In genomic region chr11:88594010-88594409, GRCm38 (mm10) we compare ENCODE assay signal across 11 mouse cellular contexts.
DNase-seq lines count a peak whose midpoint lies in the region; ATAC-seq and TF ChIP-seq lines count a peak whose summit lies in the region.
"Had no signal": no experiment of that assay in that cellular context is flagged by ENCODE, and none has a peak within 500 bp of the region (broad histone marks: within the 10 kb centered on the region; RNA-seq: fewer than 3 reads in every experiment).

No protein-coding gene starts in this region.

- peak overlapping the region; percentile 39; the same call in 1 of the 2 replicates for H3K27ac ChIP-seq in heart, postnatal 0 days (ENCODE audit: low read depth)
- H3K27ac ChIP-seq in embryonic facial prominence, embryonic 15.5 days (replicated peaks) = peak overlapping the region; percentile 51; the same call in 1 of the 2 replicates
- H3K27ac ChIP-seq in left cerebral cortex, adult 2 months = no peak overlapping the region
- H3K27ac ChIP-seq: liver, embryonic 15.5 days had no signal

- H3K9me3 ChIP-seq in heart, postnatal 0 days (replicated peaks; ENCODE audit: control insufficient read depth, low read length) = no peaks in the 10 kb centered on the region
- no peaks in the 10 kb centered on the region for H3K9me3 ChIP-seq in embryonic facial prominence, embryonic 15.5 days (replicated peaks)
- H3K9me3 ChIP-seq: liver, embryonic 15.5 days had no signal

- no peaks in the 10 kb centered on the region for H3K27me3 ChIP-seq in heart, postnatal 0 days (ENCODE audit: control insufficient read depth, insufficient read depth, low read length)
- H3K27me3 ChIP-seq in embryonic facial prominence, embryonic 15.5 days = no peaks in the 10 kb centered on the region
- H3K27me3 ChIP-seq: liver, embryonic 15.5 days had no signal

- H3K4me1 ChIP-seq in heart, postnatal 0 days (ENCODE audit: control insufficient read depth, insufficient read depth) = peaks cover 25% of the 10 kb centered on the region
- H3K4me1 ChIP-seq in embryonic facial prominence, embryonic 15.5 days = peaks cover 51% of the 10 kb centered on the region

- intact Hi-C loops in left cerebral cortex, adult 2 months (cut with DNase I) = no loop called here

- no peak for ATAC-seq in heart, postnatal 0 days (ENCODE audit: insufficient read depth, low read depth)
- ATAC-seq in embryonic facial prominence, embryonic 15.5 days (ENCODE audit: insufficient number of reproducible peaks, low FRiP score, low TSS enrichment, low read depth) = no peak
- ATAC-seq: inflammation-experienced regulatory T-cells, adult 6 months had no signal

- H3K4me3 ChIP-seq in heart, postnatal 0 days (ENCODE audit: low read depth, low read length) = no peak overlapping the region
- H3K4me3 ChIP-seq in embryonic facial prominence, embryonic 15.5 days (replicated peaks) = no peak overlapping the region
- no peak overlapping the region for H3K4me3 ChIP-seq in left cerebral cortex, adult 2 months
- H3K4me3 ChIP-seq: liver, embryonic 15.5 days had no signal

- no peak for DNase-seq in heart, postnatal 0 days (ENCODE audit: low spot score)
- DNase-seq in heart, adult 18-20 months = no peak
- peak; percentile 75 for DNase-seq in Muller cell, postnatal 12 days (ENCODE audit: inconsistent ontology term)
- peak; percentile 84 for DNase-seq in mesoderm, embryonic 11.5 days (ENCODE audit: low read depth, low spot score)
- no peak for DNase-seq in cerebellum, adult 9-11 months
- DNase-seq in left cerebral cortex, adult 2 months (ENCODE audit: extremely low spot score in 1 of 2, low spot score in 2 of 2) = no peak
- DNase-seq in left cerebral cortex, adult 18-20 months (ENCODE audit: low spot score in 2 of 2) = no peak
- DNase-seq: cerebellum, adult 18-20 months had no signal

- peaks cover 9% of the 10 kb centered on the region for H3K36me3 ChIP-seq in heart, postnatal 0 days (replicated peaks; ENCODE audit: control insufficient read depth, insufficient read depth, low read length)
- H3K36me3 ChIP-seq in embryonic facial prominence, embryonic 15.5 days = peaks cover 5% of the 10 kb centered on the region; the same call in 1 of the 2 replicates

- H3K4me2 ChIP-seq in heart, postnatal 0 days (ENCODE audit: low read depth, low read length) = no peak overlapping the region
- H3K4me2 ChIP-seq in embryonic facial prominence, embryonic 15.5 days (replicated peaks) = no peak overlapping the region
- H3K4me2 ChIP-seq: liver, embryonic 15.5 days had no signal

- H3K9ac ChIP-seq in heart, postnatal 0 days (replicated peaks; ENCODE audit: low read depth, low read length) = no peak overlapping the region
- H3K9ac ChIP-seq in embryonic facial prominence, embryonic 15.5 days = no peak overlapping the region
- H3K9ac ChIP-seq: liver, embryonic 15.5 days had no signal

- no peak for TF ChIP-seq EP300 in heart, postnatal 0 days (IDR thresholded peaks at IDR 0.05; ENCODE audit: low read depth)

- 10% methylated on average over 7 of the region's 8 CpGs for WGBS in heart, postnatal 0 days
- 17% methylated on average over 8 of the region's 8 CpGs for WGBS in embryonic facial prominence, embryonic 15.5 days

- TF ChIP-seq CTCF in heart, postnatal 0 days (IDR thresholded peaks at IDR 0.05; ENCODE audit: low read depth) = no peak
- TF ChIP-seq CTCF in left cerebral cortex, adult 2 months (IDR thresholded peaks at IDR 0.05) = no peak

Comparison
In these comparisons a context has a peak if more than half of its experiments do, and no peak if none do; other contexts are left out.
1. DNase-seq: peak in Muller cell, postnatal 12 days (single experiment) and mesoderm, embryonic 11.5 days (single experiment); none in heart, postnatal 0 days (single experiment), heart, adult 18-20 months (0 of 2), cerebellum, adult 9-11 months (single experiment), left cerebral cortex, adult 2 months (0 of 2) and left cerebral cortex, adult 18-20 months (0 of 2).